Mouse (Mus musculus): Measurements from ENCODE around the gene Ccn2. TPM values are rescaled to one million over a fixed set of nuclear protein-coding genes. Genes with fewer than 3 reads are reported as not detected.

The Ccn2 gene
- polyA plus RNA-seq, 1 experiment: 7.2 TPM

- Histone ChIP-seq H3K79me2 (ENCODE audit: control insufficient read depth, insufficient read depth) (no peaks in the 10 kb centered on the region), H3K36me3 (ENCODE audit: control insufficient read depth, insufficient read depth) (no peaks in the 10 kb centered on the region), H3ac (ENCODE audit: control insufficient read depth, insufficient read length) (no peak overlapping the region), H3K27me3 (ENCODE audit: control insufficient read depth, insufficient read depth, insufficient read length) (no peaks in the 10 kb centered on the region), H3K4me2 (ENCODE audit: low read depth) (no peak overlapping the region), H3K4me3 (no peak overlapping the region)
- TF ChIP-seq MYOG (IDR thresholded peaks at IDR 0.05; ENCODE audit: control insufficient read depth in 1 of 3, insufficient read depth in 1 of 3, insufficient read length in 2 of 3, low read depth in 2 of 3) (no peak), USF1 (IDR thresholded peaks at IDR 0.05; ENCODE audit: low read depth) (no peak), TCF12 (IDR thresholded peaks at IDR 0.05; ENCODE audit: insufficient read depth, poor library complexity, severe bottlenecking) (no peak), POLR2A (IDR thresholded peaks at IDR 0.05; ENCODE audit: insufficient read length, low read depth) (no peak), POLR2AphosphoS2 (IDR thresholded peaks at IDR 0.05; ENCODE audit: insufficient read length, low read depth) (no peak), SRF (IDR thresholded peaks at IDR 0.05; ENCODE audit: control insufficient read depth, insufficient read length, low read depth) (no peak), E2F4 (IDR thresholded peaks at IDR 0.05; ENCODE audit: insufficient read depth) (no peak), TCF3 (IDR thresholded peaks at IDR 0.05; ENCODE audit: insufficient read length, low read depth) (no peak), CEBPB (IDR thresholded peaks at IDR 0.05; ENCODE audit: insufficient read depth, poor library complexity, severe bottlenecking) (no peak), MYOD1 (IDR thresholded peaks at IDR 0.05; ENCODE audit: control insufficient read depth in 1 of 3, insufficient read length in 2 of 3, low read depth in 2 of 3) (no peak), REST (IDR thresholded peaks at IDR 0.05; ENCODE audit: insufficient read depth, insufficient read length) (no peak)
Observed at GRCm38 (mm10) chr10:24636986-24637385, 41.7 kb downstream of the Ccn2 start.

GRCm38 (mm10) chr10:24638306-24639070 is 43.2 kb downstream of the Ccn2 start:
- Histone ChIP-seq H3K4me3 (no peak overlapping the region), H3K36me3 (ENCODE audit: control insufficient read depth, insufficient read depth) (no peaks in the 10 kb centered on the region), H3K79me2 (ENCODE audit: control insufficient read depth, insufficient read depth) (no peaks in the 10 kb centered on the region), H3K4me2 (ENCODE audit: low read depth) (peak overlapping the region; percentile 30), H3K27me3 (ENCODE audit: control insufficient read depth, insufficient read depth, insufficient read length) (no peaks in the 10 kb centered on the region), H3ac (ENCODE audit: control insufficient read depth, insufficient read length) (no peak overlapping the region)
- TF ChIP-seq MYOG (IDR thresholded peaks at IDR 0.05; ENCODE audit: control insufficient read depth in 1 of 3, insufficient read depth in 1 of 3, insufficient read length in 2 of 3, low read depth in 2 of 3) (no peak), POLR2AphosphoS2 (IDR thresholded peaks at IDR 0.05; ENCODE audit: insufficient read length, low read depth) (no peak), TCF3 (IDR thresholded peaks at IDR 0.05; ENCODE audit: insufficient read length, low read depth) (no peak), USF1 (IDR thresholded peaks at IDR 0.05; ENCODE audit: low read depth) (no peak), CEBPB (IDR thresholded peaks at IDR 0.05; ENCODE audit: insufficient read depth, poor library complexity, severe bottlenecking) (no peak), SRF (IDR thresholded peaks at IDR 0.05; ENCODE audit: control insufficient read depth, insufficient read length, low read depth) (no peak), MAX (IDR thresholded peaks at IDR 0.05; ENCODE audit: low read depth) (no peak), REST (IDR thresholded peaks at IDR 0.05; ENCODE audit: insufficient read depth, insufficient read length) (no peak), POLR2A (IDR thresholded peaks at IDR 0.05; ENCODE audit: insufficient read length, low read depth) (no peak), E2F4 (IDR thresholded peaks at IDR 0.05; ENCODE audit: insufficient read depth) (no peak), MYOD1 (IDR thresholded peaks at IDR 0.05; ENCODE audit: control insufficient read depth in 1 of 3, insufficient read length in 2 of 3, low read depth in 2 of 3) (no peak), TCF12 (IDR thresholded peaks at IDR 0.05; ENCODE audit: insufficient read depth, poor library complexity, severe bottlenecking) (no peak)

- H3K27me3 ChIP-seq (ENCODE audit: control insufficient read depth, insufficient read depth, insufficient read length): no peaks in the 10 kb centered on the region
- no peaks in the 10 kb centered on the region for H3K36me3 ChIP-seq (ENCODE audit: control insufficient read depth, insufficient read depth)
- H3ac ChIP-seq (ENCODE audit: control insufficient read depth, insufficient read length): no peak overlapping the region
- no peak for TF ChIP-seq E2F4 (IDR thresholded peaks at IDR 0.05; ENCODE audit: insufficient read depth)
- no peak for TF ChIP-seq MYOG (IDR thresholded peaks at IDR 0.05; ENCODE audit: control insufficient read depth in 1 of 3, insufficient read depth in 1 of 3, insufficient read length in 2 of 3, low read depth in 2 of 3)
- TF ChIP-seq TCF12 (IDR thresholded peaks at IDR 0.05; ENCODE audit: insufficient read depth, poor library complexity, severe bottlenecking): no peak
- TF ChIP-seq POLR2AphosphoS2 (IDR thresholded peaks at IDR 0.05; ENCODE audit: insufficient read length, low read depth): no peak
- TF ChIP-seq SRF (IDR thresholded peaks at IDR 0.05; ENCODE audit: control insufficient read depth, insufficient read length, low read depth): no peak
- TF ChIP-seq CEBPB (IDR thresholded peaks at IDR 0.05; ENCODE audit: insufficient read depth, poor library complexity, severe bottlenecking): no peak
- TF ChIP-seq POLR2A (IDR thresholded peaks at IDR 0.05; ENCODE audit: insufficient read length, low read depth): no peak
- no peak for TF ChIP-seq MYOD1 (IDR thresholded peaks at IDR 0.05; ENCODE audit: control insufficient read depth in 1 of 3, insufficient read length in 2 of 3, low read depth in 2 of 3)
- TF ChIP-seq USF1 (IDR thresholded peaks at IDR 0.05; ENCODE audit: low read depth): no peak
- no peak for TF ChIP-seq REST (IDR thresholded peaks at IDR 0.05; ENCODE audit: insufficient read depth, insufficient read length)
- no peak for TF ChIP-seq TCF3 (IDR thresholded peaks at IDR 0.05; ENCODE audit: insufficient read length, low read depth)
- no peak for TF ChIP-seq MAX (IDR thresholded peaks at IDR 0.05; ENCODE audit: low read depth)
- H3K4me3 ChIP-seq: no peak overlapping the region
- no peaks in the 10 kb centered on the region for H3K79me2 ChIP-seq (ENCODE audit: control insufficient read depth, insufficient read depth)
- no peak overlapping the region for H3K4me2 ChIP-seq (ENCODE audit: low read depth)
Observed at GRCm38 (mm10) chr10:24639596-24639995, 44.4 kb downstream of the Ccn2 start.

- Histone ChIP-seq H3K27me3 (ENCODE audit: control insufficient read depth, insufficient read depth, insufficient read length) (no peaks in the 10 kb centered on the region), H3ac (ENCODE audit: control insufficient read depth, insufficient read length) (no peak overlapping the region), H3K4me3 (no peak overlapping the region), H3K4me2 (ENCODE audit: low read depth) (no peak overlapping the region), H3K79me2 (ENCODE audit: control insufficient read depth, insufficient read depth) (no peaks in the 10 kb centered on the region), H3K36me3 (ENCODE audit: control insufficient read depth, insufficient read depth) (no peaks in the 10 kb centered on the region)
- no peak for TF ChIP-seq CEBPB (IDR thresholded peaks at IDR 0.05; ENCODE audit: insufficient read depth, poor library complexity, severe bottlenecking)
- no peak for TF ChIP-seq POLR2A (IDR thresholded peaks at IDR 0.05; ENCODE audit: insufficient read length, low read depth)
- no peak for TF ChIP-seq MYOD1 (IDR thresholded peaks at IDR 0.05; ENCODE audit: control insufficient read depth in 1 of 3, insufficient read length in 2 of 3, low read depth in 2 of 3)
- no peak for TF ChIP-seq E2F4 (IDR thresholded peaks at IDR 0.05; ENCODE audit: insufficient read depth)
Observed at GRCm38 (mm10) chr10:24640186-24640875, 45.1 kb downstream of the Ccn2 start.

Data from myocyte (in vitro differentiated cells).